Mouse (Mus musculus) thymus, postnatal 4 days (tissue): ENCODE results near the gene Arl5c.
"Not testable (repeated sequence)": the region's sequence is repeated elsewhere in the genome, so short reads cannot be mapped to it uniquely, and the experiment has no call there.

Experiments used
- DNase-seq: peaks from one replicate; pipeline ENCODE4 v3.0.0; 2021

Gene Arl5c

GRCm38 (mm10) chr11:97955915-97956314 lies 40.1 kb downstream of the Arl5c start:
- DNase-seq, result no peak

GRCm38 (mm10) chr11:97955146-97955902 lies 40.7 kb downstream of the Arl5c start:
- DNase-seq, result peak; percentile 67

GRCm38 (mm10) chr11:97954469-97955141 lies 41.4 kb downstream of the Arl5c start:
- DNase-seq, result no peak

GRCm38 (mm10) chr11:97953939-97954275 lies 42.1 kb downstream of the Arl5c start:
- DNase-seq, result no peak

GRCm38 (mm10) chr11:97953179-97953938 lies 42.6 kb downstream of the Arl5c start:
- no peak for DNase-seq

GRCm38 (mm10) chr11:97952367-97953006 lies 43.5 kb downstream of the Arl5c start:
- no peak for DNase-seq

- no peak for DNase-seq
Measured at GRCm38 (mm10) chr11:97949703-97950475, 46.1 kb downstream of the Arl5c start.

GRCm38 (mm10) chr11:97947426-97947825 lies 48.6 kb downstream of the Arl5c start:
- DNase-seq, result peak; percentile 75

- DNase-seq, result not testable (repeated sequence)
Measured at GRCm38 (mm10) chr11:97945738-97946289, 50.2 kb downstream of the Arl5c start.

GRCm38 (mm10) chr11:97945031-97945430 lies 51.0 kb downstream of the Arl5c start:
- DNase-seq, result no peak

- DNase-seq, result no peak
Measured at GRCm38 (mm10) chr11:97943256-97943655, 52.7 kb downstream of the Arl5c start.

- DNase-seq, result no peak
Measured at GRCm38 (mm10) chr11:97942420-97943111, 53.4 kb downstream of the Arl5c start.
